Mouse (Mus musculus) R1 (cell line): ENCODE data around the gene Bbof1.

ENCODE experiments used
- DNase-seq: peaks from one replicate; pipeline ENCODE4 v3.0.0-alpha.2; 2018; ENCODE audit warnings: low read depth, low spot score

Gene Bbof1

GRCm38 (mm10) chr12:84408819-84409507 is at the start of gene Bbof1, which contains the start of gene Entpd5:
Gene Bbof1, plus strand, starts transcription at chr12:84409071.
Gene Entpd5, minus strand, starts transcription at chr12:84409029.
- DNase-seq = peak; percentile 87

GRCm38 (mm10) chr12:84361555-84362489 is 47.0 kb upstream of the Bbof1 start, which contains the start of the genes Coq6 and Fam161b:
Gene Coq6, plus strand, starts transcription at chr12:84361657.
Gene Fam161b, minus strand, starts transcription at chr12:84361833.
- DNase-seq = peak; percentile 99

GRCm38 (mm10) chr12:84362872-84363271 is 46.0 kb upstream of the Bbof1 start:
- DNase-seq = no peak

- peak; percentile 67 for DNase-seq
Measured at GRCm38 (mm10) chr12:84364291-84364690, 44.6 kb upstream of the Bbof1 start.

- no peak for DNase-seq
Measured at GRCm38 (mm10) chr12:84365137-84365536, 43.7 kb upstream of the Bbof1 start.

GRCm38 (mm10) chr12:84366971-84367370 is 41.9 kb upstream of the Bbof1 start:
- peak; percentile 76 for DNase-seq

GRCm38 (mm10) chr12:84371647-84372046 is 37.2 kb upstream of the Bbof1 start:
- no peak for DNase-seq

GRCm38 (mm10) chr12:84373831-84374481 is 34.9 kb upstream of the Bbof1 start:
- no peak for DNase-seq

- no peak for DNase-seq
Measured at GRCm38 (mm10) chr12:84382369-84382768, 26.5 kb upstream of the Bbof1 start.

GRCm38 (mm10) chr12:84384644-84385081 is 24.2 kb upstream of the Bbof1 start:
- DNase-seq = no peak

GRCm38 (mm10) chr12:84385408-84385807 is 23.5 kb upstream of the Bbof1 start:
- no peak for DNase-seq

GRCm38 (mm10) chr12:84388097-84388496 is 20.8 kb upstream of the Bbof1 start:
- DNase-seq = no peak

GRCm38 (mm10) chr12:84388774-84389400 is 20.0 kb upstream of the Bbof1 start:
- DNase-seq = peak; percentile 50

GRCm38 (mm10) chr12:84390336-84390735 is 18.5 kb upstream of the Bbof1 start:
- DNase-seq = no peak

- no peak for DNase-seq
Measured at GRCm38 (mm10) chr12:84392681-84393080, 16.2 kb upstream of the Bbof1 start.

GRCm38 (mm10) chr12:84393847-84394246 is 15.0 kb upstream of the Bbof1 start:
- DNase-seq = no peak

GRCm38 (mm10) chr12:84396947-84397679 is 11.8 kb upstream of the Bbof1 start:
- DNase-seq = no peak

GRCm38 (mm10) chr12:84397685-84398084 is 11.2 kb upstream of the Bbof1 start:
- no peak for DNase-seq

- no peak for DNase-seq
Measured at GRCm38 (mm10) chr12:84398629-84399028, 10.2 kb upstream of the Bbof1 start.

GRCm38 (mm10) chr12:84399135-84399534 is 9.7 kb upstream of the Bbof1 start:
- DNase-seq = no peak

- no peak for DNase-seq
Measured at GRCm38 (mm10) chr12:84399663-84400062, 9.2 kb upstream of the Bbof1 start.
